23 mouse cellular contexts compared by ENCODE assay signal in the genomic region with DNA sequence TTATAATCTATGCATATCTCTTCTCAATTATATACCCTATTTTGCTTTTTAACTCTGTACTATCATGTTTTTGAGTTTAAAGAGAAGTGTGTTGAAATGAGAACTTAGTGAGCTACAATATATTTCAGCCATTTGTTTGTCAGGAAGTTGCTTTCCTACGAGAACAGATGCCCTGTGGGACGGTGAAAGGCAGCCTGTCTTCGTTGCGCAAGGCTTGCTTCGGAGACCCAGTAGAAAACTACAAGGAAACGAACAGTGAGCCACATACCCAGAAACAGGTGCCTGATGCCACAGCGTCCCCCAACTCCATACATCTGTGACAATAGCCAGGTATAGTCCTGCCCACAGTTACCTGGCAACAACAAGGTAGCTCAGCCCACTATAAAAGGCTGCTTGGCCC.
"Had no signal": no experiment of that assay in that cellular context is flagged by ENCODE, and none has a peak within 500 bp of the region (broad histone marks: within the 10 kb centered on the region; RNA-seq: fewer than 3 reads in every experiment).

No protein-coding gene starts in this region.

- DNase-seq: forebrain, postnatal 0 days; gastrocnemius, postnatal 14 days; heart, adult 18-20 months; heart, postnatal 14 days; heart, postnatal 36 days; kidney, adult 11 months; kidney, adult 2 months; kidney, adult 9 months; kidney, postnatal 14 days; kidney, postnatal 36 days; liver; liver, embryonic 13.5 days had no signal

- H3K36me3 ChIP-seq: heart, embryonic 13.5 days; heart, embryonic 15.5 days; hindbrain, embryonic 13.5 days; hindbrain, embryonic 15.5 days; kidney, embryonic 15.5 days; limb, embryonic 10.5 days; limb, embryonic 12.5 days; liver, embryonic 13.5 days; liver, embryonic 15.5 days had no signal

- H3K27me3 ChIP-seq: heart, embryonic 13.5 days; heart, embryonic 15.5 days; hindbrain, embryonic 13.5 days; hindbrain, embryonic 15.5 days; kidney, embryonic 15.5 days; limb, embryonic 12.5 days; liver, embryonic 13.5 days; liver, embryonic 15.5 days had no signal

- H3K4me3 ChIP-seq: heart, embryonic 13.5 days; heart, embryonic 15.5 days; hindbrain, embryonic 13.5 days; hindbrain, embryonic 15.5 days; kidney, embryonic 15.5 days; left cerebral cortex, adult 2 months; limb, embryonic 10.5 days; limb, embryonic 12.5 days; liver, embryonic 13.5 days; liver, embryonic 15.5 days had no signal

- H3K4me1 ChIP-seq: heart, embryonic 13.5 days; heart, embryonic 15.5 days; hindbrain, embryonic 13.5 days; hindbrain, embryonic 15.5 days; kidney, embryonic 15.5 days; limb, embryonic 10.5 days; limb, embryonic 12.5 days; liver, embryonic 13.5 days; liver, embryonic 15.5 days had no signal

- H3K27ac ChIP-seq: heart, embryonic 13.5 days; heart, embryonic 15.5 days; hindbrain, embryonic 13.5 days; hindbrain, embryonic 15.5 days; hindbrain, postnatal 0 days; kidney, embryonic 15.5 days; kidney, postnatal 0 days; left cerebral cortex, adult 2 months; limb, embryonic 10.5 days; limb, embryonic 12.5 days; liver, embryonic 13.5 days; liver, embryonic 15.5 days had no signal
